Mouse (Mus musculus): ENCODE measurements around the gene Rab23.

Gene Rab23

GRCm38 (mm10) chr1:33784561-33784960 lies 64.9 kb downstream of the Rab23 start:
- CTCF ChIA-PET, result no interaction called here
- POLR2A ChIA-PET, result interaction anchor here in 2 of 4 experiments (0.8 to 3.7 kb wide), 5 partner anchors 10 to 30 kb away, joined by 3 to 14 read pairs (median 4); partner anchors contain the start of gene Zfp451 (in 1 of the 2)

- POLR2A ChIA-PET, result interaction anchor here in 2 of 4 experiments (0.8 to 1.2 kb wide), 4 partner anchors 25 to 30 kb away, joined by 3 read pairs; partner anchors contain the start of gene Zfp451 (in 1 of the 2)
- CTCF ChIA-PET, result no interaction called here
Measured at GRCm38 (mm10) chr1:33788072-33788471, 68.4 kb downstream of the Rab23 start.

GRCm38 (mm10) chr1:33788493-33788892 lies 68.8 kb downstream of the Rab23 start:
- CTCF ChIA-PET, result no interaction called here

More at GRCm38 (mm10) chr1:33788493-33788892, 68.8 kb downstream of the Rab23 start:
- POLR2A ChIA-PET, result interaction anchor here in 2 of 4 experiments (0.8 to 1.0 kb wide), 3 partner anchors 25 to 30 kb away, joined by 3 read pairs; partner anchors contain the start of gene Zfp451 (in 1 of the 2)

Data from embryonic stem cell, embryonic (primary cell).